Mouse (Mus musculus): Measurements from ENCODE around the gene Prr36. TPM values are rescaled to one million over a fixed set of nuclear protein-coding genes. Genes with fewer than 3 reads are reported as not detected.

Prr36 gene
- polyA plus RNA-seq, 1 experiment = not detected

- no peak within 1 kb of the TSS; the same call in 1 of the 2 replicates for H3K27ac ChIP-seq (ENCODE audit: control insufficient read depth, insufficient read depth, low read depth, low read length, poor library complexity)
- WGBS = 89% methylated on average over 15 of the region's 15 CpGs
- TF ChIP-seq POLR2A (IDR thresholded peaks at IDR 0.05; ENCODE audit: borderline replicate concordance, control insufficient read depth, low read depth, low read length) (no peak), CTCF (IDR thresholded peaks at IDR 0.05; ENCODE audit: control insufficient read depth, insufficient read depth, low read length) (no peak)
These were observed 30.8 kb upstream of the Prr36 start, which contains the start of gene Tgfbr3l for GRCm38 (mm10) chr8:4247951-4248540. Gene Tgfbr3l, plus strand, starts transcription at chr8:4248214.

GRCm38 (mm10) chr8:4247241-4247640 lies 30.0 kb upstream of the Prr36 start:
- H3K4me1 ChIP-seq (ENCODE audit: control insufficient read depth, insufficient read depth, low read length) = no peaks in the 10 kb centered on the region
- TF ChIP-seq CTCF (IDR thresholded peaks at IDR 0.05; ENCODE audit: control insufficient read depth, insufficient read depth, low read length) = no peak
- TF ChIP-seq POLR2A (IDR thresholded peaks at IDR 0.05; ENCODE audit: borderline replicate concordance, control insufficient read depth, low read depth, low read length) = no peak
- WGBS = 79% methylated on average over 8 of the region's 8 CpGs

More at GRCm38 (mm10) chr8:4247951-4248540, 30.8 kb upstream of the Prr36 start, which contains the start of gene Tgfbr3l:
- no peak within 1 kb of the TSS for H3K4me3 ChIP-seq (replicated peaks; ENCODE audit: control insufficient read depth, low read depth, low read length)
- H3K4me1 ChIP-seq (ENCODE audit: control insufficient read depth, insufficient read depth, low read length) = no peaks in the 10 kb centered on the region; the same call in 1 of the 2 replicates

GRCm38 (mm10) chr8:4245737-4246136 lies 28.5 kb upstream of the Prr36 start:
- H3K4me3 ChIP-seq (replicated peaks; ENCODE audit: control insufficient read depth, low read depth, low read length) = no peak overlapping the region
- TF ChIP-seq POLR2A (IDR thresholded peaks at IDR 0.05; ENCODE audit: borderline replicate concordance, control insufficient read depth, low read depth, low read length) = no peak
- TF ChIP-seq CTCF (IDR thresholded peaks at IDR 0.05; ENCODE audit: control insufficient read depth, insufficient read depth, low read length) = no peak
- no peaks in the 10 kb centered on the region for H3K4me1 ChIP-seq (ENCODE audit: control insufficient read depth, insufficient read depth, low read length)
- H3K27ac ChIP-seq (ENCODE audit: control insufficient read depth, insufficient read depth, low read depth, low read length, poor library complexity) = no peak overlapping the region
- WGBS = 90% methylated on average over 13 of the region's 13 CpGs

More at GRCm38 (mm10) chr8:4247241-4247640, 30.0 kb upstream of the Prr36 start:
- H3K27ac ChIP-seq (ENCODE audit: control insufficient read depth, insufficient read depth, low read depth, low read length, poor library complexity) = no peak overlapping the region
- no peak overlapping the region for H3K4me3 ChIP-seq (replicated peaks; ENCODE audit: control insufficient read depth, low read depth, low read length)

- WGBS = 94% methylated on average over 5 of the region's 5 CpGs
- TF ChIP-seq CTCF (IDR thresholded peaks at IDR 0.05; ENCODE audit: control insufficient read depth, insufficient read depth, low read length) = no peak
- TF ChIP-seq POLR2A (IDR thresholded peaks at IDR 0.05; ENCODE audit: borderline replicate concordance, control insufficient read depth, low read depth, low read length) = no peak
- no peaks in the 10 kb centered on the region; the same call in 1 of the 2 replicates for H3K4me1 ChIP-seq (ENCODE audit: control insufficient read depth, insufficient read depth, low read length)
- H3K27ac ChIP-seq (ENCODE audit: control insufficient read depth, insufficient read depth, low read depth, low read length, poor library complexity) = no peak overlapping the region
- H3K4me3 ChIP-seq (replicated peaks; ENCODE audit: control insufficient read depth, low read depth, low read length) = no peak overlapping the region
These were observed 27.8 kb upstream of the Prr36 start for GRCm38 (mm10) chr8:4245061-4245460.

GRCm38 (mm10) chr8:4239193-4239890 lies 22.1 kb upstream of the Prr36 start:
- Histone ChIP-seq H3K4me3 (replicated peaks; ENCODE audit: control insufficient read depth, low read depth, low read length) (peak overlapping the region; percentile 98), H3K27ac (ENCODE audit: control insufficient read depth, insufficient read depth, low read depth, low read length, poor library complexity) (peak overlapping the region; percentile 91), H3K4me1 (ENCODE audit: control insufficient read depth, insufficient read depth, low read length) (peaks cover 4% of the 10 kb centered on the region; the same call in 1 of the 2 replicates)
- 4% methylated on average over 19 of the region's 19 CpGs for WGBS
- no peak for TF ChIP-seq POLR2A (IDR thresholded peaks at IDR 0.05; ENCODE audit: borderline replicate concordance, control insufficient read depth, low read depth, low read length)

GRCm38 (mm10) chr8:4238434-4239192 lies 21.4 kb upstream of the Prr36 start, which contains the start of the genes Map2k7 and Gm49320:
Gene Map2k7, plus strand, starts transcription at chr8:4238740.
Gene Gm49320, plus strand, starts transcription at chr8:4238865.
- Histone ChIP-seq H3K4me3 (replicated peaks; ENCODE audit: control insufficient read depth, low read depth, low read length) (peak within 1 kb of the TSS; percentile 98), H3K4me1 (ENCODE audit: control insufficient read depth, insufficient read depth, low read length) (peaks cover 4% of the 10 kb centered on the region; the same call in 1 of the 2 replicates), H3K27ac (ENCODE audit: control insufficient read depth, insufficient read depth, low read depth, low read length, poor library complexity) (peak within 1 kb of the TSS; percentile 91)
- TF ChIP-seq POLR2A (IDR thresholded peaks at IDR 0.05; ENCODE audit: borderline replicate concordance, control insufficient read depth, low read depth, low read length) (peak; percentile 72; the same call in 1 of the 2 replicates), CTCF (IDR thresholded peaks at IDR 0.05; ENCODE audit: control insufficient read depth, insufficient read depth, low read length) (peak; percentile 19; the same call in 1 of the 2 replicates)
- WGBS = under 1% methylated on average over 71 of the region's 71 CpGs

GRCm38 (mm10) chr8:4237814-4238433 lies 20.7 kb upstream of the Prr36 start:
- Histone ChIP-seq H3K4me3 (replicated peaks; ENCODE audit: control insufficient read depth, low read depth, low read length) (peak overlapping the region; percentile 98), H3K4me1 (ENCODE audit: control insufficient read depth, insufficient read depth, low read length) (peaks cover 4% of the 10 kb centered on the region; the same call in 1 of the 2 replicates), H3K27ac (ENCODE audit: control insufficient read depth, insufficient read depth, low read depth, low read length, poor library complexity) (peak overlapping the region; percentile 70)
- TF ChIP-seq CTCF (IDR thresholded peaks at IDR 0.05; ENCODE audit: control insufficient read depth, insufficient read depth, low read length) (no peak), POLR2A (IDR thresholded peaks at IDR 0.05; ENCODE audit: borderline replicate concordance, control insufficient read depth, low read depth, low read length) (no peak)
- 17% methylated on average over 15 of the region's 15 CpGs for WGBS

Measured in bone marrow, adult 2 months (tissue).